Mouse (Mus musculus) forebrain, embryonic 13.5 days (tissue): ENCODE results near the gene Pik3r1. TPM values are rescaled to one million over a fixed set of nuclear protein-coding genes. Genes with fewer than 3 reads are reported as not detected.

Experiments
- ATAC-seq: fragments of 200-750 bp; cut with Nextera tagmentation; 2 replicates; pipeline ENCODE4 v1.8.0; 2017
- H3K27ac ChIP-seq: fragments of 300-500 bp; sonication (generic); 2 replicates; pipeline ENCODE4 v1.5.1; 2015; ENCODE audit warnings: inconsistent platforms, mild to moderate bottlenecking, moderate library complexity
- H3K27me3 ChIP-seq: fragments of 300-500 bp; sonication (generic); 2 replicates; pipeline ENCODE4 v1.6.1; 2015; ENCODE audit warnings: mild to moderate bottlenecking, inconsistent platforms
- H3K36me3 ChIP-seq: fragments of 300-500 bp; sonication (generic); 2 replicates; pipeline ENCODE4 v1.6.1; 2015; ENCODE audit warnings: mild to moderate bottlenecking, inconsistent platforms; ENCODE audit not compliant: poor library complexity, severe bottlenecking
- H3K4me1 ChIP-seq: fragments of 300-500 bp; sonication (generic); 2 replicates; pipeline ENCODE4 v1.6.1; 2015; ENCODE audit warnings: inconsistent platforms
- H3K4me2 ChIP-seq: fragments of 300-500 bp; sonication (generic); 2 replicates; pipeline ENCODE4 v1.6.1; 2015; ENCODE audit warnings: inconsistent platforms, mild to moderate bottlenecking, moderate library complexity
- H3K4me3 ChIP-seq: fragments of 300-500 bp; sonication (generic); 2 replicates; pipeline ENCODE4 v1.5.1; 2015; ENCODE audit warnings: mild to moderate bottlenecking, inconsistent platforms
- H3K9ac ChIP-seq: fragments of 300-500 bp; sonication (generic); 2 replicates; pipeline ENCODE4 v1.6.1; 2015; ENCODE audit warnings: mild to moderate bottlenecking, inconsistent platforms
- H3K9me3 ChIP-seq: fragments of 300-500 bp; sonication (generic); replicated peaks from 2 replicates; pipeline ENCODE4 v1.6.1; 2016; ENCODE audit warnings: inconsistent platforms
- WGBS: fragments of 180-500 bp; shearing (Covaris S2); methylation state at CpG from one replicate; pipeline ENCODE4 v1.1.7; 2015; 5-methylcytosine and 5-hydroxymethylcytosine counted together
- polyA plus RNA-seq: library from polyadenylated mRNA; unstranded; fragments of >200 nt; fragmentation: Nextera tagmentation; extraction: Ambion mirVana; gene quantifications from 2 replicates; pipeline ENCODE4 v1.2.1, GENCODE M21; 2015

The Pik3r1 gene
- polyA plus RNA-seq, 1 experiment from 2014 or later = 20.9 TPM

- Histone ChIP-seq H3K4me3 (no peak overlapping the region), H3K9me3 (no peaks in the 10 kb centered on the region), H3K27ac (no peak overlapping the region), H3K27me3 (no peaks in the 10 kb centered on the region), H3K9ac (no peak overlapping the region), H3K4me1 (no peaks in the 10 kb centered on the region), H3K4me2 (no peak overlapping the region), H3K36me3 (peaks cover 53% of the 10 kb centered on the region)
- 92% methylated on average over 14 of the region's 14 CpGs for WGBS
- ATAC-seq = no peak
These were observed 83.3 kb downstream of the Pik3r1 start for GRCm38 (mm10) chr13:101684706-101685105.

- WGBS = 92% methylated on average over 4 of the region's 4 CpGs
- H3K4me1 ChIP-seq = no peaks in the 10 kb centered on the region
- H3K27ac ChIP-seq = no peak overlapping the region
These were observed 85.6 kb downstream of the Pik3r1 start for GRCm38 (mm10) chr13:101682378-101682777.

GRCm38 (mm10) chr13:101680083-101680482, 87.9 kb downstream of the Pik3r1 start:
- peaks cover 22% of the 10 kb centered on the region for H3K36me3 ChIP-seq
- H3K4me3 ChIP-seq = no peak overlapping the region
- no peak overlapping the region for H3K4me2 ChIP-seq
- H3K9me3 ChIP-seq = no peaks in the 10 kb centered on the region
- 69% methylated on average over 1 of the region's 1 CpGs for WGBS
- no peaks in the 10 kb centered on the region for H3K27me3 ChIP-seq
- no peaks in the 10 kb centered on the region for H3K4me1 ChIP-seq
- H3K9ac ChIP-seq = no peak overlapping the region
- ATAC-seq = no peak
- no peak overlapping the region for H3K27ac ChIP-seq

More at GRCm38 (mm10) chr13:101682378-101682777, 85.6 kb downstream of the Pik3r1 start:
- no peak overlapping the region for H3K9ac ChIP-seq
- no peak for ATAC-seq
- no peaks in the 10 kb centered on the region for H3K27me3 ChIP-seq
- no peak overlapping the region for H3K4me2 ChIP-seq
- peaks cover 45% of the 10 kb centered on the region for H3K36me3 ChIP-seq
- H3K4me3 ChIP-seq = no peak overlapping the region
- H3K9me3 ChIP-seq = no peaks in the 10 kb centered on the region

GRCm38 (mm10) chr13:101678984-101679383, 89.0 kb downstream of the Pik3r1 start:
- H3K9me3 ChIP-seq = no peaks in the 10 kb centered on the region
- no peak overlapping the region for H3K9ac ChIP-seq
- no peaks in the 10 kb centered on the region for H3K4me1 ChIP-seq
- H3K27me3 ChIP-seq = no peaks in the 10 kb centered on the region
- ATAC-seq = no peak
- H3K4me3 ChIP-seq = no peak overlapping the region
- peaks cover 11% of the 10 kb centered on the region for H3K36me3 ChIP-seq
- 85% methylated on average over 1 of the region's 1 CpGs for WGBS
- H3K27ac ChIP-seq = no peak overlapping the region
- no peak overlapping the region for H3K4me2 ChIP-seq

- Histone ChIP-seq H3K4me2 (no peak overlapping the region), H3K4me1 (no peaks in the 10 kb centered on the region), H3K27ac (no peak overlapping the region), H3K27me3 (no peaks in the 10 kb centered on the region), H3K4me3 (no peak overlapping the region), H3K9me3 (no peaks in the 10 kb centered on the region), H3K9ac (no peak overlapping the region), H3K36me3 (peaks cover 6% of the 10 kb centered on the region; the same call in 1 of the 2 replicates)
- WGBS = 81% methylated on average over 4 of the region's 4 CpGs
- ATAC-seq = no peak
These were observed 90.0 kb downstream of the Pik3r1 start for GRCm38 (mm10) chr13:101678036-101678435.

- no peaks in the 10 kb centered on the region for H3K4me1 ChIP-seq
- 84% methylated on average over 3 of the region's 3 CpGs for WGBS
- H3K9ac ChIP-seq = no peak overlapping the region
- H3K4me3 ChIP-seq = no peak overlapping the region
- ATAC-seq = no peak
- H3K9me3 ChIP-seq = no peaks in the 10 kb centered on the region
- no peaks in the 10 kb centered on the region for H3K36me3 ChIP-seq
- no peak overlapping the region for H3K4me2 ChIP-seq
- H3K27ac ChIP-seq = no peak overlapping the region
- H3K27me3 ChIP-seq = no peaks in the 10 kb centered on the region
These were observed 94.1 kb downstream of the Pik3r1 start for GRCm38 (mm10) chr13:101673876-101674275.

GRCm38 (mm10) chr13:101668859-101669258, 99.2 kb downstream of the Pik3r1 start:
- H3K27me3 ChIP-seq = no peaks in the 10 kb centered on the region
- no peaks in the 10 kb centered on the region for H3K36me3 ChIP-seq
- no peaks in the 10 kb centered on the region for H3K4me1 ChIP-seq
- H3K9me3 ChIP-seq = 0 out of 2 replicates have a peak, but pooled peaks cover 3% of the 10 kb centered on the region
- no peak overlapping the region for H3K4me3 ChIP-seq
- H3K4me2 ChIP-seq = no peak overlapping the region
- WGBS = 35% methylated on average over 3 of the region's 3 CpGs
- no peak overlapping the region for H3K27ac ChIP-seq
- ATAC-seq = no peak
- H3K9ac ChIP-seq = no peak overlapping the region

- 80% methylated on average over 5 of the region's 5 CpGs for whole genome bisulfite sequencing
- Histone ChIP-seq H3K27me3 (no peaks in the 10 kb centered on the region), H3K9me3 (0 out of 2 replicates have a peak, but pooled peaks cover 3% of the 10 kb centered on the region), H3K9ac (no peak overlapping the region), H3K27ac (no peak overlapping the region), H3K4me3 (no peak overlapping the region), H3K36me3 (no peaks in the 10 kb centered on the region), H3K4me1 (no peaks in the 10 kb centered on the region), H3K4me2 (no peak overlapping the region)
- ATAC-seq = no peak
These were observed 104.0 kb downstream of the Pik3r1 start for GRCm38 (mm10) chr13:101664010-101664409.

- ATAC-seq = no peak
- no peak overlapping the region for H3K9ac ChIP-seq
- no peaks in the 10 kb centered on the region for H3K36me3 ChIP-seq
- no peak overlapping the region for H3K4me2 ChIP-seq
- 97% methylated on average over 1 of the region's 1 CpGs for WGBS
- no peak overlapping the region for H3K27ac ChIP-seq
- 0 out of 2 replicates have a peak, but pooled peaks cover under 1% of the 10 kb centered on the region for H3K9me3 ChIP-seq
- H3K4me3 ChIP-seq = no peak overlapping the region
- no peaks in the 10 kb centered on the region for H3K27me3 ChIP-seq
- no peaks in the 10 kb centered on the region for H3K4me1 ChIP-seq
These were observed 105.1 kb downstream of the Pik3r1 start for GRCm38 (mm10) chr13:101662900-101663299.

GRCm38 (mm10) chr13:101661567-101661966, 106.5 kb downstream of the Pik3r1 start:
- ATAC-seq = no peak
- Histone ChIP-seq H3K27me3 (no peaks in the 10 kb centered on the region), H3K4me1 (no peaks in the 10 kb centered on the region), H3K36me3 (no peaks in the 10 kb centered on the region), H3K4me2 (no peak overlapping the region), H3K27ac (no peak overlapping the region), H3K4me3 (no peak overlapping the region), H3K9me3 (no peaks in the 10 kb centered on the region), H3K9ac (no peak overlapping the region)
- WGBS = 90% methylated on average over 6 of the region's 6 CpGs

GRCm38 (mm10) chr13:101660187-101660586, 107.8 kb downstream of the Pik3r1 start:
- Histone ChIP-seq H3K9me3 (no peaks in the 10 kb centered on the region), H3K27ac (no peak overlapping the region), H3K9ac (no peak overlapping the region), H3K36me3 (no peaks in the 10 kb centered on the region), H3K27me3 (no peaks in the 10 kb centered on the region), H3K4me1 (no peaks in the 10 kb centered on the region), H3K4me2 (no peak overlapping the region), H3K4me3 (no peak overlapping the region)
- ATAC-seq = no peak
- WGBS = 100% methylated on average over 2 of the region's 2 CpGs

- H3K27ac ChIP-seq = no peak overlapping the region
- no peaks in the 10 kb centered on the region for H3K36me3 ChIP-seq
- H3K27me3 ChIP-seq = no peaks in the 10 kb centered on the region
- WGBS = 89% methylated on average over 2 of the region's 2 CpGs
- no peak overlapping the region for H3K4me2 ChIP-seq
- ATAC-seq = no peak
- H3K9ac ChIP-seq = no peak overlapping the region
- no peak overlapping the region for H3K4me3 ChIP-seq
- no peaks in the 10 kb centered on the region for H3K9me3 ChIP-seq
- no peaks in the 10 kb centered on the region for H3K4me1 ChIP-seq
These were observed 115.9 kb downstream of the Pik3r1 start for GRCm38 (mm10) chr13:101652131-101652530.

- no peak for ATAC-seq
- Histone ChIP-seq H3K36me3 (no peaks in the 10 kb centered on the region), H3K9ac (no peak overlapping the region), H3K27me3 (no peaks in the 10 kb centered on the region), H3K4me3 (no peak overlapping the region), H3K4me2 (no peak overlapping the region), H3K27ac (no peak overlapping the region), H3K9me3 (no peaks in the 10 kb centered on the region), H3K4me1 (no peaks in the 10 kb centered on the region)
- WGBS = 88% methylated on average over 2 of the region's 2 CpGs
These were observed 126.4 kb downstream of the Pik3r1 start for GRCm38 (mm10) chr13:101641632-101642031.
